Mouse (Mus musculus) neural tube, embryonic 12.5 days (tissue): ENCODE measurements at regions not wholly inside any gene's neighbourhood (a gene's known extent, or its start where the extent isn't known, plus 50 kb on each side); places are given as distances from the start of the nearest gene placed in this dataset.

Experiments
- ATAC-seq: fragments of 200-750 bp; cut with Nextera tagmentation; 2 replicates; pipeline ENCODE4 v1.8.0; 2017; ENCODE audit warnings: low read depth, mild to moderate bottlenecking, moderate TSS enrichment, moderate library complexity; ENCODE audit not compliant: low FRiP score
- H3K27ac ChIP-seq: fragments of 300-500 bp; sonication (generic); 2 replicates; pipeline ENCODE4 v1.5.1; 2016
- H3K27me3 ChIP-seq: fragments of 300-500 bp; sonication (generic); replicated peaks from 2 replicates; pipeline ENCODE4 v1.6.1; 2016; ENCODE audit warnings: mild to moderate bottlenecking
- H3K36me3 ChIP-seq: fragments of 300-500 bp; sonication (generic); 2 replicates; pipeline ENCODE4 v1.6.1; 2016; ENCODE audit warnings: mild to moderate bottlenecking
- H3K4me1 ChIP-seq: fragments of 300-500 bp; sonication (generic); 2 replicates; pipeline ENCODE4 v1.6.1; 2016
- H3K4me2 ChIP-seq: fragments of 300-500 bp; sonication (generic); replicated peaks from 2 replicates; pipeline ENCODE4 v1.6.1; 2016; ENCODE audit warnings: mild to moderate bottlenecking
- H3K4me3 ChIP-seq: fragments of 300-500 bp; sonication (generic); 2 replicates; pipeline ENCODE4 v1.5.1; 2016
- H3K9ac ChIP-seq: fragments of 300-500 bp; sonication (generic); 2 replicates; pipeline ENCODE4 v1.6.1; 2016; ENCODE audit warnings: mild to moderate bottlenecking
- H3K9me3 ChIP-seq: fragments of 300-500 bp; sonication (generic); 2 replicates; pipeline ENCODE4 v1.6.1; 2016; ENCODE audit warnings: mild to moderate bottlenecking
- WGBS: fragments of 180-500 bp; shearing (Covaris S2); methylation state at CpG from one replicate; pipeline ENCODE4 v1.1.7; 2016; 5-methylcytosine and 5-hydroxymethylcytosine counted together

DNA sequence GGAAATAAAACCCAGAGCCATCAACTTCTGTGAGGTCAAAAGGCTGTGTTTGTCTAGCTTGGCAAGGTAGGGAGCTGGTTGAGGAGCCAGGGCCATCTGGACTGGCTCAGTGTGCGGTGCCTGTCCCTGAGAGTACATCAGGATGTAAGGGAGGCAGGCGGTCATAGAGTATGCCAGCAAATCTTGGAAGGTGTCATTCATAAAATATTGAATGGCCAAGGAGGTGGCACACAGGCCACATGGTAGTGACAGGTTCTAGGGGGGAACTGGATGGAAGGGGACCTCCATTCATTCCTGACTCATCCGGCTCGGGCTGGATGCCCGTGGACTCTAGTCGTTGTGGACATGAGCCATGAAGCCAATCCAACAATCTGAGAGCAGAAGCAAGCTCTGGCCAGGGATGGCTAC lies 252.0 kb downstream of the Sipa1l2 start:
- H3K4me2 ChIP-seq, result no peak overlapping the region
- no peak overlapping the region for H3K9ac ChIP-seq
- no peaks in the 10 kb centered on the region for H3K36me3 ChIP-seq
- no peaks in the 10 kb centered on the region for H3K9me3 ChIP-seq
- no peak overlapping the region for H3K27ac ChIP-seq
- no peaks in the 10 kb centered on the region for H3K27me3 ChIP-seq
- no peak for ATAC-seq
- WGBS, result 94% methylated on average over 6 of the region's 6 CpGs
- H3K4me1 ChIP-seq, result 0 out of 2 replicates have a peak, but pooled peaks cover 6% of the 10 kb centered on the region
- no peak overlapping the region for H3K4me3 ChIP-seq

- no peaks in the 10 kb centered on the region for H3K27me3 ChIP-seq
- no peaks in the 10 kb centered on the region for H3K9me3 ChIP-seq
- 39% methylated on average over 4 of the region's 4 CpGs for WGBS
- no peak overlapping the region for H3K4me2 ChIP-seq
- ATAC-seq, result no peak
- no peaks in the 10 kb centered on the region for H3K36me3 ChIP-seq
- no peak overlapping the region for H3K27ac ChIP-seq
- H3K4me3 ChIP-seq, result no peak overlapping the region
- no peak overlapping the region for H3K9ac ChIP-seq
- H3K4me1 ChIP-seq, result 0 out of 2 replicates have a peak, but pooled peaks cover 6% of the 10 kb centered on the region
Measured at GRCm38 (mm10) chr8:125315736-125316135, 253.9 kb downstream of the Sipa1l2 start.

- Histone ChIP-seq H3K9ac (no peak overlapping the region), H3K4me3 (no peak overlapping the region), H3K9me3 (no peaks in the 10 kb centered on the region), H3K4me1 (0 out of 2 replicates have a peak, but pooled peaks cover 9% of the 10 kb centered on the region), H3K27ac (no peak overlapping the region), H3K27me3 (0 out of 2 replicates have a peak, but pooled peaks cover 3% of the 10 kb centered on the region), H3K4me2 (no peak overlapping the region), H3K36me3 (no peaks in the 10 kb centered on the region)
- no peak for ATAC-seq
- 89% methylated on average over 6 of the region's 6 CpGs for WGBS
Measured at GRCm38 (mm10) chr8:125314996-125315395, 254.6 kb downstream of the Sipa1l2 start.

GRCm38 (mm10) chr8:125314221-125314984 lies 255.2 kb downstream of the Sipa1l2 start:
- 0 out of 2 replicates have a peak, but pooled peaks cover 3% of the 10 kb centered on the region for H3K27me3 ChIP-seq
- WGBS, result 61% methylated on average over 10 of the region's 10 CpGs

GRCm38 (mm10) chr8:125311228-125312053 lies 257.4 kb downstream of the Disc1 start:
- H3K9ac ChIP-seq, result no peak overlapping the region
- no peak for ATAC-seq
- peaks cover 17% of the 10 kb centered on the region; the same call in 1 of the 2 replicates for H3K4me1 ChIP-seq
- 74% methylated on average over 11 of the region's 11 CpGs for WGBS
- H3K27ac ChIP-seq, result no peak overlapping the region
- H3K4me3 ChIP-seq, result no peak overlapping the region
- peaks cover 16% of the 10 kb centered on the region; the same call in 1 of the 2 replicates for H3K27me3 ChIP-seq
- no peaks in the 10 kb centered on the region for H3K36me3 ChIP-seq
- H3K4me2 ChIP-seq, result no peak overlapping the region
- H3K9me3 ChIP-seq, result no peaks in the 10 kb centered on the region

More at GRCm38 (mm10) chr8:125314221-125314984, 255.2 kb downstream of the Sipa1l2 start:
- H3K27ac ChIP-seq, result no peak overlapping the region
- H3K9me3 ChIP-seq, result no peaks in the 10 kb centered on the region
- H3K4me1 ChIP-seq, result 0 out of 2 replicates have a peak, but pooled peaks cover 11% of the 10 kb centered on the region
- no peak overlapping the region for H3K9ac ChIP-seq
- H3K4me3 ChIP-seq, result no peak overlapping the region
- no peaks in the 10 kb centered on the region for H3K36me3 ChIP-seq
- ATAC-seq, result no peak
- H3K4me2 ChIP-seq, result no peak overlapping the region
